Mouse (Mus musculus) neural tube, embryonic 14.5 days (tissue): Measurements from ENCODE around the gene Arhgef12. TPM values are rescaled to one million over a fixed set of nuclear protein-coding genes. Genes with fewer than 3 reads are reported as not detected.

Experiments used
- ATAC-seq: fragments of 200-750 bp; cut with Nextera tagmentation; 2 replicates; pipeline ENCODE4 v1.8.0; 2017; ENCODE audit warnings: low read depth, mild to moderate bottlenecking, moderate TSS enrichment, moderate library complexity
- H3K27ac ChIP-seq: fragments of 300-500 bp; sonication (generic); 2 replicates; pipeline ENCODE4 v1.5.1; 2014; ENCODE audit warnings: low read depth, mild to moderate bottlenecking, control low read depth, low read length, moderate library complexity, mixed read lengths
- H3K27me3 ChIP-seq: fragments of 300-500 bp; sonication (generic); 2 replicates; pipeline ENCODE4 v1.6.1; 2014; ENCODE audit warnings: low read length; ENCODE audit not compliant: control insufficient read depth, insufficient read depth
- H3K36me3 ChIP-seq: fragments of 300-500 bp; sonication (generic); 2 replicates; pipeline ENCODE4 v1.6.1; 2014; ENCODE audit warnings: low read length, mixed read lengths; ENCODE audit not compliant: control insufficient read depth, insufficient read depth
- H3K4me1 ChIP-seq: fragments of 300-500 bp; sonication (generic); 2 replicates; pipeline ENCODE4 v1.6.1; 2014; ENCODE audit warnings: low read length; ENCODE audit not compliant: control insufficient read depth, insufficient read depth
- H3K4me2 ChIP-seq: fragments of 300-500 bp; sonication (generic); 2 replicates; pipeline ENCODE4 v1.6.1; 2014; ENCODE audit warnings: mild to moderate bottlenecking, low read depth, low read length, control low read depth
- H3K4me3 ChIP-seq: fragments of 300-500 bp; sonication (generic); 2 replicates; pipeline ENCODE4 v1.5.1; 2014; ENCODE audit warnings: low read depth, low read length, control low read depth, mixed read lengths
- H3K9ac ChIP-seq: fragments of 300-500 bp; sonication (generic); replicated peaks from 2 replicates; pipeline ENCODE4 v1.6.1; 2014; ENCODE audit warnings: low read depth, mild to moderate bottlenecking, control low read depth, low read length, mixed read lengths
- H3K9me3 ChIP-seq: fragments of 300-500 bp; sonication (generic); 2 replicates; pipeline ENCODE4 v1.6.1; 2016; ENCODE audit warnings: low read length; ENCODE audit not compliant: control insufficient read depth
- WGBS: fragments of 180-500 bp; shearing (Covaris S2); extraction: QIAGEN DNeasy Blood & Tissue Kit; methylation state at CpG from one replicate; pipeline ENCODE4 v1.1.7; 2014; 5-methylcytosine and 5-hydroxymethylcytosine counted together
- polyA plus RNA-seq: library from polyadenylated mRNA; unstranded; fragments of >200 nt; fragmentation: Nextera tagmentation; extraction: Ambion mirVana; gene quantifications from 2 replicates; pipeline ENCODE4 v1.2.1, GENCODE M21; 2014

Arhgef12 gene
- polyA plus RNA-seq, 1 experiment from 2014 or later, result 51.4 TPM

DNA sequence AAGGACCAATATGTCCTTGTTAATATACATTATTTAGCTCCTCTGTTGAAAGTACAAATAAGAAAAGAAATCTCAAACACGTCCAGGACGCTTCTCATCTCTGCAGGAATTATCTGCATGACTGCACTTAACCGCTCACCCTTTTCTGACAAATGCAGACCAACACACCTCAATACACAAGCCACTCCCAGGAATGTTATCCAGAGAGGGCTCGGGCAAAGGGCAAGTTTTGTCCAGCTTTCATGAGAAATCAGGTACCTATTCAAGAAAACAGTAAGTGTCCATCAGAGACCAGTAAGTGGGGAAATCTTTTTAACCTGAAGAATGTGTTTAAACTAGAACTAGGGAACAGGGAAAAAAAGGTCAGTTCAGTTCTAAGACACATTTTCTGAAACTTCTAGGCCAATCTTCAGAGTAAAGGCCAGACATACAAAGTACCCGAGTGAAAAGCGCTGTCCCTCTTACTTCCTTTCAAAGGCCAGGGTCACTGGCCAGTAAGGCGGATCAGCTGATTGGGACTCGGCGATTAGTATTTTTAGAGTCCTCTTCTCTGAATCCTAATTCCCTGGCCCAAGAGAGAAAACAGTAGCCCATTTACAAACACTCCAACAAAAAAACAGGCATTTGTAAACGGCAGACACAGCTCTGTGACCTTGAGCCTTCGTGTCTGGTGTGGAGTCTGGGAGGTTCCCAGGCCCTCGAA is 8.5 kb upstream of the Arhgef12 start:
- 16% methylated on average over 12 of the region's 12 CpGs for WGBS
- Histone ChIP-seq H3K27me3 (no peaks in the 10 kb centered on the region), H3K9me3 (no peaks in the 10 kb centered on the region), H3K4me1 (0 out of 2 replicates have a peak, but pooled peaks cover 3% of the 10 kb centered on the region), H3K36me3 (peaks cover 9% of the 10 kb centered on the region), H3K4me2 (peak overlapping the region; percentile 82), H3K4me3 (peak overlapping the region; percentile 97), H3K9ac (peak overlapping the region; percentile 95), H3K27ac (peak overlapping the region; percentile 64)
- ATAC-seq, result no peak

- ATAC-seq, result no peak
- Histone ChIP-seq H3K4me2 (no peak overlapping the region), H3K9ac (no peak overlapping the region), H3K27me3 (no peaks in the 10 kb centered on the region), H3K4me3 (no peak overlapping the region), H3K27ac (no peak overlapping the region), H3K36me3 (peaks cover 9% of the 10 kb centered on the region), H3K4me1 (0 out of 2 replicates have a peak, but pooled peaks cover 3% of the 10 kb centered on the region), H3K9me3 (no peaks in the 10 kb centered on the region)
- 96% methylated on average over 4 of the region's 4 CpGs for WGBS
Measured at GRCm38 (mm10) chr9:43114833-43115232, 7.8 kb upstream of the Arhgef12 start.

DNA sequence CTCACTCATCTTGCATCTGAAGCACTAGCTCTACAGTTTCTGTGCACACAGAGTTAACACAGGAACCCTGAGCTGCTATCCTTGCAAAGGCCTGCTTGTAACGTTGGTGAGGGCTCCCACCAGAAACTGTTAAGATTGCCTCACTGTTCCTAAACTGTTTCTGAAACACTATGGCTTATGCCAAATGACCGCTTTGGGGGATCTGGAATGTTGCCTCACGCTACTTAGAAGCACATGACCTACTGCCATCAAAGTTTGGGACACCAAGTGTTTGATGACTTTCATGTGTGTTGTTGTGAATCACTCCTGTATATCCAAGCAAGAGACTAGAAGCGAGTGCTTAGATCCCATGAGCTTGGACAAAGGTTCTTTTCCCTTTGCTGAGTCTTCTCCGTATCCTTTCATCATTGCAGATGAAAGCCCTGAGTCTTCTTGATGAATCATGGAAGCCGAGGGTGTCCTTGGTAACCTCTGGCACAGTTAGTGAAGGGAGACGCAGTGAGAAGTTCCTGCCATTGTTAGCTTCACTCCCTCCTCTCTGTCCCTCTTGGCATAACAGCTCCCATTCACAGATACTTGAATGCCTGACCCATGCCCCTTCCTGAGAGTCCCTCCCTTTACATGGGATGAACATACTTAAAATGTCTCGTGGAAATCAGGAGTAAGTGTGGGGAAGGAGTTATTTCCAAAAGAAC is 3.4 kb upstream of the Arhgef12 start:
- H3K9ac ChIP-seq, result no peak overlapping the region
- 0 out of 2 replicates have a peak, but pooled peaks cover 4% of the 10 kb centered on the region for H3K4me1 ChIP-seq
- no peaks in the 10 kb centered on the region for H3K27me3 ChIP-seq
- peaks cover 9% of the 10 kb centered on the region for H3K36me3 ChIP-seq
- ATAC-seq, result no peak
- H3K9me3 ChIP-seq, result no peaks in the 10 kb centered on the region
- no peak overlapping the region for H3K4me2 ChIP-seq
- no peak overlapping the region for H3K4me3 ChIP-seq
- H3K27ac ChIP-seq, result no peak overlapping the region
- WGBS, result 86% methylated on average over 8 of the region's 8 CpGs

DNA sequence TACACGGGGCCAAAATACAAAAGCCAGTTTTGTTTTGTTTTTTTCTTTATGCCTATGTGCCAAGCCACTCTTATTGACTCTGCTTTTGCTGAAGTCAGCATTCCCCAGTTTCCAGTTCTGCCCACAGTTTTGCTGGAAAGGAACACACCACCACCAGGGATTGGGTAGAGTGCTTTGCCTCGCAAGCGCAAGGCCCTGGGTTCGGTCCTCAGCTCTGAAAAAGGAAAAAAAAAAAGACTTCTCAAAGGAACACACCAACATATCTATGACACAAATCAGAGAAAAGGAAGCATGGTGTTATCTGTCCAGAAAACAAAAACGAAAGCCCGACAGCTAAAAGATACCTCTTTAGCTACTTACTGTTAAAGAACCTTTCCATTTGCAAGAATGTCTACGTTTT is 2.1 kb upstream of the Arhgef12 start:
- Histone ChIP-seq H3K4me1 (peaks cover 9% of the 10 kb centered on the region; the same call in 1 of the 2 replicates), H3K4me3 (no peak overlapping the region), H3K27me3 (no peaks in the 10 kb centered on the region), H3K27ac (no peak overlapping the region), H3K9ac (no peak overlapping the region), H3K9me3 (no peaks in the 10 kb centered on the region), H3K36me3 (peaks cover 9% of the 10 kb centered on the region), H3K4me2 (no peak overlapping the region)
- WGBS, result 92% methylated on average over 7 of the region's 7 CpGs
- no peak for ATAC-seq

GRCm38 (mm10) chr9:43108721-43109120 is 1.7 kb upstream of the Arhgef12 start:
- no peak for ATAC-seq
- Histone ChIP-seq H3K27me3 (no peaks in the 10 kb centered on the region), H3K9me3 (no peaks in the 10 kb centered on the region), H3K4me3 (no peak overlapping the region), H3K4me2 (no peak overlapping the region), H3K9ac (no peak overlapping the region), H3K36me3 (peaks cover 9% of the 10 kb centered on the region), H3K27ac (no peak overlapping the region), H3K4me1 (peaks cover 13% of the 10 kb centered on the region)
- 89% methylated on average over 3 of the region's 3 CpGs for WGBS

DNA sequence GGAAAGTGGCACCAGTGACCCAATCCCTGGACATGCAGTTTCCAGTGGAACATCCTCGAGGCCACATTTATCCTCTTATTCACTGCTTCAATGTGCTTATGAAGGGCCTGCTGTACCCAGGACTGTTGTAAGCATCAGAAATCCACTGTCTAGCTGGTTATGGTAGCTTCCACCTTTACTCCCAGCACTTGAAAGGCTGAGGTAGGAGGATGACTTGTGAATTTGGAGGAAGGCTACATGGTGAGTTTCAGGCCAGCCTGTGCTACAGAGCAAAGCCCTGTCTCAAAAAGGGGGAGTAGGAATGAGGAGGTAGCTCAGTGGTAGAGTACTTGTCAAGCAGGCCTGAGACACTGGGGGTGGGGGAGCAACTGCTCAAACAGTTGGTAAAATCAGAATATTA is 1.0 kb upstream of the Arhgef12 start:
- Histone ChIP-seq H3K27ac (no peak overlapping the region), H3K4me2 (no peak overlapping the region), H3K9ac (no peak overlapping the region), H3K36me3 (peaks cover 9% of the 10 kb centered on the region), H3K4me3 (no peak overlapping the region), H3K4me1 (peaks cover 19% of the 10 kb centered on the region), H3K27me3 (no peaks in the 10 kb centered on the region), H3K9me3 (no peaks in the 10 kb centered on the region)
- 90% methylated on average over 1 of the region's 1 CpGs for WGBS
- ATAC-seq, result no peak

DNA sequence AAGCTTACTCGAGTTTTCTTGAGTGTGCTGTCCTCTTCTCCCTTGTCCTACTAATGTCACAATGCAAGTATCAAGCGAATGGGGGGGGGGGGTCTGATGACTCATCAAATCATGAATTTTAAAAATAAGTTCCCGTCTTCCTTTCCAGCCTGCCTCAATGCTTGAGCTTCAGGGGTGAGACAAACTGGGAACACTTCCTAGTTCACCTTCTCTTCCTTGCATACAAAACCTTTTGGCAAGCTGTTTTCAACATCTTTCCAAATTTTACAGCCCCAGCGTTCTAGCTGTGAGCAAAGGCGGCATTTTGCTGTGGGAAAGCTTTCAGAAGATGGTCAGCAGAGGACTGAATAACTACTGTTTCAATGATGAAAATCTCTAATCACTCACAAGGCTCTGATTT is 516 bp upstream of the Arhgef12 start:
- peaks cover 22% of the 10 kb centered on the region for H3K4me1 ChIP-seq
- no peak overlapping the region for H3K9ac ChIP-seq
- no peak overlapping the region for H3K27ac ChIP-seq
- H3K4me3 ChIP-seq, result no peak overlapping the region
- peaks cover 9% of the 10 kb centered on the region for H3K36me3 ChIP-seq
- H3K27me3 ChIP-seq, result no peaks in the 10 kb centered on the region
- no peaks in the 10 kb centered on the region for H3K9me3 ChIP-seq
- WGBS, result 65% methylated on average over 5 of the region's 5 CpGs
- ATAC-seq, result no peak
- no peak overlapping the region for H3K4me2 ChIP-seq

DNA sequence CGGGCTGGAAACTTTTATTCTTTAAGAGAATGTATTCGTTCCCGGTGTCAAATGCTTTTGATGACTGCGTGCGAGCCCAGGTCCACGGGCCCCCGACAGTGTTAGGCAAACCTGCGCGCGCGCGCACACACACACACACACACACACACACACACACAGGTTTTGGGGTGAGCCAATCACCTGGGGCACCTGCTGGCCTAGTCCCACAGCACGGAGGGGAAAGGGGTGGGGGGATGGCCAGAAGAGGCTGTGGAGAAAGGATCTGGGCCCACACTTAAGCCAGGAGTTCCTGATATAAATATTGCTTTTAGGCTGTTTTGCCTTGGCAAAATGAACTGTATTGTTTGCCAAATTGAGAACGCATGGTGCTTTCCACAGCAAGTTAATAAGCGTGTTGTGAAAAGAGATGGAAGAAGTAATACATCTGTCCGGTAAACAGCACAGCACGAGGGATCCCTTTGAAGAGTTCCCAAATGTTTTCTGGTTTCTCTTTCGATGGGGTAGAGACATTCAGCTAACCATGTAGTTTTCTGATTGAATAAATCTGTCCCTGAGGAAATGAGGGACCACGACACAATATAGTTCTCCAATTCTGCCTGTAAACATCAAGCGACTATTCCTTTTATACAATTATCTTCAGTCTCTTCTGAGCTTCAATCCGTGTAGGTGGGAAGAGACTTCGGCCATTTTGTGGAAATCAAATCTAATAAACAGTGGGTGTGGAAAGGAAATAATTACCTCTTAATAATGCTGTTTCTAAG is 433 bp downstream of the Arhgef12 start:
- ATAC-seq, result peak; percentile 36
- H3K36me3 ChIP-seq, result peaks cover 9% of the 10 kb centered on the region
- peaks cover 22% of the 10 kb centered on the region for H3K4me1 ChIP-seq
- H3K9ac ChIP-seq, result no peak overlapping the region
- H3K4me3 ChIP-seq, result peak overlapping the region; percentile 89
- 21% methylated on average over 22 of the region's 22 CpGs for WGBS
- H3K27me3 ChIP-seq, result no peaks in the 10 kb centered on the region
- peak overlapping the region; percentile 93 for H3K4me2 ChIP-seq
- H3K27ac ChIP-seq, result no peak overlapping the region
- no peaks in the 10 kb centered on the region for H3K9me3 ChIP-seq
